Mouse (Mus musculus) layer of hippocampus, postnatal 14 days (tissue): ENCODE measurements around the gene Ptpn14. TPM values are rescaled to one million over a fixed set of nuclear protein-coding genes. Genes with fewer than 3 reads are reported as not detected.

Source experiments
- DNase-seq, 2 experiments: peaks; one replicate each; pipeline ENCODE4 v3.0.0; 2021 to 2022; ENCODE audit warnings: low spot score in 2 of 2, mixed read lengths in 1 of 2
- total RNA-seq, 2 experiments: library from RNA; stranded (reverse); gene quantifications; 2 replicates each; pipeline ENCODE4 v1.2.3; 2021

Gene Ptpn14
- total RNA-seq, 2 experiments from 2014 or later: 12.0 to 15.7 TPM

DNA sequence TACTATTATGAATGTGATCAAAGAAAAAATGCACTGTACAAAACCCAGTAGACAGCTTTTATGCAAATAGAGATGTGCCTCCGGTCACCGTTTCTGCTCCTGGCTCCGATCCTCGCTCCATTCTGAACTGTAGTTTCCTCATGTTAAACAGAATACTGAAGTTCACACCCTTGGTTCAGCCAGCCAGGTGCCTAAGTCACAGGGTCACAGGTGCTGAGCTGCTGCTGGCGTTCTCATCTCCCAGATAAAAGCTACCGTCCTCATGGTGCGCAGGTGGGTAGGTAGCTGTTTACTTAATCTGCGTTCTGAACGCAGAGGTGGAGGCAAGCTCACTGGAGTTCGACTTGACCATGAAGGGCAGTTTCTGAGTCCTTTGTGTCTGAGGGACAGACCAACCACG lies 75.7 kb downstream of the Ptpn14 start:
- no peak for DNase-seq

- DNase-seq: no peak
Observed at GRCm38 (mm10) chr1:189806533-189807297, 78.6 kb downstream of the Ptpn14 start.

- DNase-seq: no peak
Observed at GRCm38 (mm10) chr1:189808015-189808414, 79.9 kb downstream of the Ptpn14 start.

DNA sequence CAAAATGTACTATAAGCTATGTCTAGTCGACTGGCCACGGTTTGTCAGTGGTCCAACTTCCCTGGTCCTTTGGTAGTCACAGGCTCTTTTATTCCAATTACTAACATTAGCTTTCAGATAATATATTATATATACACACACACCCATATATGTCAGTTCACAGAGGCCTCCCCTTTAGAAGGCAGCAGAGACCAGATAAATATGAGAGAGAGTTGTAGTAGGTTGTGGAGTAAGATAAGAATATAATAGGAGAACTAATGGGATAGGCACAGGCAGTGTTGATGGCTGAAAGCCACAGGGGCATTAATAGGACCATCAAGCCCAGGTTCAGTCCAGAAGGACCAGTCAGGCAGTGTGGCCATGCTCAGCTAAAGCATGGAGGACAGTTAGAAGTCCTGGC lies 80.4 kb downstream of the Ptpn14 start:
- no peak for DNase-seq

- DNase-seq: no peak
Observed at GRCm38 (mm10) chr1:189811778-189812177, 83.7 kb downstream of the Ptpn14 start.

DNA sequence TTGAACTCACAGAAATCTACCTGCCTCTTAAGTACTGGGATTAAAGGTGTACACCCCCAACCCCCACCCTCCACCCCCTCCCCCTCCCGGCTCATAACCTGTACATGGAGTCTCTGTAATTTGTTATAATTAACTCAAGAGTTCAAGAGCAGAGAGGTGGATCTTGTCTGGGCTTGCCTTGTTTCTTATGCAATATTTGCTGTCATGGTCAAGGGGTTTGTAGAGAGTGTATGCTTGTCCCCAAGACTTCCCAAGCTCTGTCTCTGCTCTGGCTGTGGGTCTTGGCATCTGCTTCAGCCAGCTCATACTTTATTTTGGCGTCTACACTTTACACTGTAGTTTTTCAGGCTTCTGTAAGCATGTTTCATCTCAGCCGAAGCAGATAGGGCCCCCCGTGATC lies 86.3 kb downstream of the Ptpn14 start:
- no peak for DNase-seq

DNA sequence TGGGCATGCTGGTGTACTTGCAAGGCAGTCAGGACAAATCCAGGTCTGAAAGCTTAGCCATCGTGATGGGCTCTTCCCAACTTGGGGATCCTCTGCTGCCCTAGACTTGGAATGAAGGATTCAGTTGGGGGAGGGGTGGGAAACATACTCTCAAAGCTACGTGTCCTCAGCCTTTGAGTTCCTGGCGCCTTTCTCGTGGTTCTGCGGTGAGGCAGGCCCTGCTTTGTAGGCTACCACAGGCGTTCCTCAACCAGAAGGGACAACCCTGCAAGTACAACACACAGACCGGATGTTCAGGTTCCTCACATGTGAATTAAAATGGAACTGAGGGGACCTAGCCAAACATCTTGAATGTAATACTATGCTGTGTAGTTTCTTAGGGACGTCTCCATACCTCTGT lies 89.0 kb downstream of the Ptpn14 start:
- DNase-seq: no peak

DNA sequence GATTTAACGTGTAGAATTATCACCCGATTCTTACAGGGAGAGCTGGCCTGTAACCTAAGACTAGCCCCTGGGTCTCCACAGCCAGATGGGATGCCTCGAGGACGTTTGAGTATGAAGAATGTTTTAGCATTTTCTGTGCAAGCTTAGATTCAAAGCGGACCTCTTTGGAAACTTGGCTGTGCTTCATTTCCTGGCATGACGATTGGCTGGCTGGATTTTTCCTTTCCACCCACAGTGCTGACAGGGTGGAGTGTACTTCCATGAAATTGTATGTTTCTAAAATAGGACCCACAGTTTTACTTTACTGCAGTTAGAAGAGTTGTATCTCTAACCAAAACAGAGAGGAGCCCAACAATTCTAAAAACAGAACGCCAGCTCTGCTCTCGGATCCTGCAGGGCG lies 89.7 kb downstream of the Ptpn14 start:
- DNase-seq: peak in 1 of 2 experiments; percentile 63

DNA sequence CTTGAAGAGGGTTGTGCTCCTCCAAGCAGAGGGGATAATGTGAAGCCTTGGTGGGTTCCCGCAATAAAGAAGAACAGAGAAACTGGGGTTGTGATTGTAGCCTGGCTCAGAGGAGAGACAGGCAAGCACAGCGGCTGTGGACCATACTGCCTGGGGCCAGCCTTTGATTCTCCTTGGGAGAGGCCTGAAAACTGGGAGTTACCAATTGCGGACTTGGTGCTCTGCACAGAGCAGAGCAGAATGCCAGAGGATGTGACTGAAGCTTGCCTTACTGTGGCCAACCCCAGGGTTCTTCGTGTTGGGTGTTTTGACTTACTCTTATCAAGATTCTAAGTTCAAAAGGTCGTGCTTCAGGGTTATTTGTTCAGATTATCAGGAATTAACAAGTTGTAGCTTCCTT lies 92.0 kb downstream of the Ptpn14 start:
- DNase-seq: no peak

- DNase-seq: no peak
Observed at GRCm38 (mm10) chr1:189824436-189824835, 96.4 kb downstream of the Ptpn14 start.

- DNase-seq: no peak
Observed at GRCm38 (mm10) chr1:189830391-189830790, 102.3 kb downstream of the Ptpn14 start.

- no peak for DNase-seq
Observed at GRCm38 (mm10) chr1:189830797-189831232, 102.7 kb downstream of the Ptpn14 start.

DNA sequence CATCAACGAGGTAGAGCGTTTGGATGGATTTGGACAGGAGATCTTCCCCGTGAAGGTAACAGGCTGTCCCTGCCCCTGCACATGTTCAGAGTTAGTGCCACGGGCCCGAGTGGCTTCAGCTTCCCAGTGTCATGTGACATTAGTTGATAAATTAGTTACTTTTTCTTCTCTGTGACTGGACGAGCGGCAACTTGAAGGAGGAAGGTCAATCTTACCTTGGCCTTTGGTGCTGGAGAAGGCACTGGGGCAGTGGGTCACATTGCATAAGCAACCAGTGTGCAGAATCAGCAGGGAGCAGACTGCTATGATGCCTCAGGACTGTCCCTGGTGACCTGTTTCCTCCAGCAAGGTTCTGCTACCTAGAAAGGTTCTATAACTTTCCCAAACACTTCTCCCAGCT lies 105.3 kb downstream of the Ptpn14 start:
- no peak for DNase-seq

GRCm38 (mm10) chr1:189834166-189834565 lies 106.1 kb downstream of the Ptpn14 start:
- DNase-seq: no peak

DNA sequence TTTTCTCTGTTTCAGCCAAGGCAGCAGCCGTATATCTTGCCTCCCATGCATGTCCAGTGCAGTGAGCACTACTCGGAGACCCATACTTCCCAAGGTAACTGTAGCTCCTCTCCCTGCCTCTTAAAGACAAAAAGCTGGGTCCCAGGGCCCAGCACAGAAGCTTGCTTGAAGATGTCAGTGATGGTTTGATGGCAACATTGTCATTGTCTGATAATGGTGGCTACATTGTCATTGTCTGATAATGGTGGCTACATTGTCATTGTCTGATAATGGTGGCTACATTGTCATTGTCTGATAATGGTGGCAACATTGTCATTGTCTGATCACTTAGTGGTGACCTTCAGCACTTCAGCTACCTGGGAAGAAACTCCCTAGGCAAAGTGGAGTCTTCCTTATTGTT lies 118.3 kb downstream of the Ptpn14 start:
- no peak for DNase-seq

- DNase-seq: no peak
Observed at GRCm38 (mm10) chr1:189849550-189849949, 121.5 kb downstream of the Ptpn14 start.

DNA sequence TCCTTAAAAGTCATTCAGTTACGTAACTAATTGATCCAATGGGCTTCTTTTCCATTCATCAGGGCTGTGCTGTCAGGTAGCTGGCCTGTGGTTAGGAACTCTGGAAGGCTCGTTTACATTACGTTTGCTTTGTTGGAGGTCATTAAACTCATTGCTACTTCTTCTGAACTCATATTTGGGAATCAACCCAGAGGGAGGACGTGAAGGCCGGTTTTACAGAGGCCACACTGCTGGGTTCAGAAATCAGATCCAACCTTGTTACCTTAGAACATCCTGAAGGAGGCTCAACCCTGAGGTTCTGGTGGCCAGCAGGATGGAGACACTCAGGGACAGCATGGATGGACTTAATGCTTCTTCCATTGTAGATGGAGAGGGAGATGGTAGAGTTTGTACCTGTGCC lies 124.0 kb downstream of the Ptpn14 start:
- DNase-seq: no peak

DNA sequence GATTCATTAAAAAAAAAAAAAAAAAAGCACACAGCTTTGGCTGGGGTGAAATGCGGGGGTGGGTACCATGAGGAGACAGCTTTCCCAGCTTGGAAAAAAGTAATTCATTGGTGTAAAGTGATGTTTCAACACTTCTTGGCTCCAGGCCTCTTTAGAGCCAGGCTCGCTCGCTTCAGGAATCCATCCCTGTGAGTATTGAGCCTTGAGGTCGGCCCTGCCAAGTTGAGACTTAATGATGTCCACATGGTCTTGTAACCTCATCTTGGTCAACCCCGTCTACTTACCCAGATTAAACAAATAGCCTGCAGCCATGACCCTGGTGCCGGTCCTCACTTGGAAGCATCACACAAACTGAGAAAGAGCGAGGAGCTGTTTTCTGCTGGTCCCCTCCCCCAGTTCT lies 124.4 kb downstream of the Ptpn14 start:
- no peak for DNase-seq

DNA sequence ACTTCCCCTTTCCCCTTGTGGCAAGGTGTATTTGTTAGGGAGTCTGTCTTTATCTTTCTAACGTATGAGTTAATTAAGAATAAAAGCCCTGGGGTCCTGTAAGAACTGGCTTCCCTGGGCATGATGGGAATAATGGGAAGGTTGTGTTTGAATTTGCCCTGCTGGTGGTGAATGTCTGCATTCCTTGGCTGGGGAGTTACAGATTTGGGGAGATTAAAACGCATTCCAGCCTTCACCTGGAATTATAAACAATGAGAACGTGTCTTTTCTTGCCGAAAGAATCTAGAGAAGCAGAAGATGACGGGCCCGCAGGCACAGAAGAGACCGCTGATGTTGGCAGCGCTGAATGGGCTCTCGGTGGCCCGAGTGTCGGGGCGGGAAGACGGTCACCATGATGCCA lies 126.6 kb downstream of the Ptpn14 start:
- no peak for DNase-seq

DNA sequence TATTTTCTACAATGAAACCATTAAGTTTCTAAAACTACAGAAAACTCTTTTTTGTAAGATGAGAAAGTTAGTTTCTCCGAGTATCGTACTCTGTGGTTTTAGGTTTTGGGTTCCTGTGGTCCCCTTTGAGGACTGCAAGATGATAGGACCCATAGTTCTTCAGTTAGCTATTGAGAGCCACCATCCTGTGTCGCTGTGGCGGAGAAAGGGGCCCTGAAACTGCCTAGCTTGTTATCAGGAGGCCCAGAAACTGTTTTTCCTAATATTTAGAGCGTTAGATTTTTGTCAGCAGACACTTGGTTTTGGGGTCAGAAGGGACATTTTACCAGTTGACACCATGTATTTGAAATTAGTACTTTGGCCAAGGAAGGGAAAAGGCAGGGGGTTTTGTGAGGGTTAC lies 127.7 kb downstream of the Ptpn14 start:
- no peak for DNase-seq

- no peak for DNase-seq
Observed at GRCm38 (mm10) chr1:189858377-189858776, 130.3 kb downstream of the Ptpn14 start.

GRCm38 (mm10) chr1:189860112-189860941 lies 132.3 kb downstream of the Ptpn14 start:
- DNase-seq: no peak

- DNase-seq: no peak
Observed at GRCm38 (mm10) chr1:189860942-189861315, 132.9 kb downstream of the Ptpn14 start.
